Mouse (Mus musculus) adrenal gland, postnatal 10 days (tissue): ENCODE data around the gene Hmcn1. TPM values are rescaled to one million over a fixed set of nuclear protein-coding genes. Genes with fewer than 3 reads are reported as not detected.

ENCODE experiments used
- DNase-seq: peaks from one replicate; pipeline ENCODE4 v3.0.0; 2021; ENCODE audit warnings: mixed read lengths
- long read RNA-seq, 2 experiments: library from polyadenylated mRNA; stranded (forward); transcript quantifications; one replicate each; pipeline ENCODE4 v2.0.0; 2021
- total RNA-seq, 2 experiments: library from RNA; stranded (reverse); gene quantifications; 2 replicates each; pipeline ENCODE4 v1.2.3; 2021

Gene Hmcn1
- total RNA-seq: 10 to 100 TPM in 1 of 2 experiments, 1 to 10 TPM in 1; 5.9 to 11.2 TPM
- long read RNA-seq, experiment 1, partial matches to known transcripts: 0 of 1 reads
- long read RNA-seq, experiment 1, other reads (novel, unspliced or antisense): 1 of 1 reads
- long read RNA-seq, experiment 2: 0 reads

- DNase-seq: peak; percentile 55
These were observed at the start of gene Hmcn1 for GRCm38 (mm10) chr1:150993162-150994064. TSS of gene Hmcn1 (minus strand) at chr1:150993435.

DNA sequence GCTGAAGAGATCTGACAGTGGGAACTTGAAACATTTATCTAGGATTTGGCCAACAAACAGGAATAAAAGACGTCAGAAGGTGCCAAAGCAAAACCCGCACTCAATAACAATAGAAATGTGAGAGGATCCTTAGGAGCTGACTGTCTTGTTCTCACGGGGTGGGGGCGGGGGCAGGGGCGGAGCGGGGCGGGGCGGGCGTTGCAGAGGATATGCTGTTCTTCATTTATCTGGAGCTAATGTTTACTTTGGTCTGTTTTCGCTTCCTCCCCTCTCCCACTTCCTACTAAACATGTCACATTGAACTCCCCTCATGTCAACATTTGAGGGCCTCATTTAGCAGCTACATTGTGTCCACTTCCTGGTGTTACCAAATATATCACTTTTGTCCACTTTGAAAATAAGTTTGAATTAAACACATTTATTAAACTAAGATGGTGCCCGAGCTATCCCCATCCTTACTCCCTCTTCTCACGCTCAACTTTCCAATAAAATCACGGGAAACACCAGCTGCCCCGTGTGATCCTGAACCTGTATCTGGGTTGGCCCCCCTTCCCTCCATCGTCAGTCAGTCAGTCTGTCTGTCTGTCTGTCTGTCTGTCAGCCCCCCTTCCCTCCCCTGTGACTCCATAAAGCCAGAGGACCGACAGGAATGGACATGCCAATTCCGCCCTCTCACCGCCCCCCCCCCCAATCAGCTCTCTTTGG lies 47.9 kb upstream of the Hmcn1 start:
- no peak for DNase-seq

DNA sequence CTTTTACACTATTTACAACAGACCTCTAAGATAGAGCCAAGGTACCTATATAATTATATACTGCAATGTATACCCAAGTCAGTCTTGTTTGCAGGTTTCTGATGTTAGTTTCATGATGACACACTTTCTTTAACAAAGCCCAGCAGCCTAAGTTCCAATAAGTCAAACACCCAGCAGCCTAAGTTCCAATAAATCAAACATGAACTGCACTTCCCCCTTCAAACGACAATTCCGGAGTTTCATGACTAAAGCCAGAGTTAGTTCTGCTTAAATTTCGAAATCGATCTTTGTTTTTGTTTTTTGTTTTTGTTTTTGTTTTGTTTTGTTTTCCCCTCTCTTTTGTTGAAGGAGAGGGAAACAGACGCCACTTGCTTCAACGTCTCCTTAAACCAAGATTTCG lies 47.1 kb upstream of the Hmcn1 start:
- DNase-seq: no peak

DNA sequence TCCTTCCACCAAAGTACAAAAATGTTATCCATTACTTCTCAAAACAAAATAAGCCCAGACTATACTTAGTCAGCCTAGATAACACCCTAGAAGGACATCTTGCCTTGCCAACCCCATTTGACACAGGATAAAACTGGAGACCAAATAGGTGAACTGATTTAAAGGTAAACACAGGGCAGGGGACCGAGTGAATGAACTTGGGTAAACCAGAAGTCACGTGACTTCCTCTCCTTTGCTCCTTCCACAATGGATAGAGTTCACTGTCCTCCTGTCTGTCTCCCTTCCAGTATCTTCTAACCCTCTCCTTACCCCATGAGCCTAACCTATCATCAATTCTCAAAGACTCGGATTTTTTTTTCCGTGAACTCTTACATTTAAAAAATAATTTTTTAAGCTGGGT lies 46.0 kb upstream of the Hmcn1 start:
- DNase-seq: no peak

- no peak for DNase-seq
These were observed 45.3 kb upstream of the Hmcn1 start for GRCm38 (mm10) chr1:151038566-151038965.

- DNase-seq: no peak
These were observed 43.3 kb upstream of the Hmcn1 start for GRCm38 (mm10) chr1:151036405-151036985.

- no peak for DNase-seq
These were observed 42.5 kb upstream of the Hmcn1 start for GRCm38 (mm10) chr1:151035766-151036165.

- peak; percentile 77 for DNase-seq
These were observed 41.9 kb upstream of the Hmcn1 start for GRCm38 (mm10) chr1:151034993-151035592.

GRCm38 (mm10) chr1:151033291-151033690 lies 40.1 kb upstream of the Hmcn1 start:
- no peak for DNase-seq

DNA sequence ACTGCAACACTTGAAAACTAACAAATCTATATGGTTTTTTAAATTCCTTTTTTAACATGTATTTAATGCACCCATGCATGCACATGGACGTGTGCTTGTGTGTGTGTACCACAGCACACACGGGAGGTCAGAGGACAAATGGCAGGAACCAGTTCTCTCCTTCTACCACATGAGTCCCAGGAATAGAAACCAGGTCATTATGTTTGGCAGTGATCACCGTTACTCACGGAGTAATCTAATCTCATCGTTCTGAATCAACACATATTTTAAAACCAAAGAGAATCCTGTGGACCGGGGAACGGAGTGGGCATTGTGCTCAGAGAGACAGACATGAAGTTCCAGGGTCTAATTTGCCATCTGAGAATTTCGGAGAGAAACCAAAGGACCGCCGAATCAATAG lies 38.3 kb upstream of the Hmcn1 start:
- DNase-seq: no peak

DNA sequence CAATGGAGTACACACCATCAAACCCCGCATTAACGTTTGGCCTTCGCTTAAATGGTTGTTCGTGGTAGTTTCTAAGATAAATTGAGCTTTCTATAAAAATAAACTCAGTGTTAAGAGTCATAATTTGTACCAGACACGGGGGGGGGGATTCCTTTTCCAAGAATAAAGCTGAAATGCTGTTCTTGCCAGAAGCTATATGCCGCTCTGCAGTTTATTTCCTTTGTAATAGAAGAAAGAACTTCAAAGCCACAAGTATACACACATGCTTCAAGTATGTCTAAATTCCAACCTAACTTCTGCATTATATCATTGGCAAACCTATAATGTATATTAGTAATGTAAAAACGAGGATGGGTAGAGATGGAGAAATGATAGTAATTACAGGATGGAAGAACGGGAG lies 37.9 kb upstream of the Hmcn1 start:
- DNase-seq: no peak

GRCm38 (mm10) chr1:151025049-151025773 lies 32.0 kb upstream of the Hmcn1 start:
- DNase-seq: no peak

GRCm38 (mm10) chr1:151019273-151019890 lies 26.1 kb upstream of the Hmcn1 start:
- no peak for DNase-seq

DNA sequence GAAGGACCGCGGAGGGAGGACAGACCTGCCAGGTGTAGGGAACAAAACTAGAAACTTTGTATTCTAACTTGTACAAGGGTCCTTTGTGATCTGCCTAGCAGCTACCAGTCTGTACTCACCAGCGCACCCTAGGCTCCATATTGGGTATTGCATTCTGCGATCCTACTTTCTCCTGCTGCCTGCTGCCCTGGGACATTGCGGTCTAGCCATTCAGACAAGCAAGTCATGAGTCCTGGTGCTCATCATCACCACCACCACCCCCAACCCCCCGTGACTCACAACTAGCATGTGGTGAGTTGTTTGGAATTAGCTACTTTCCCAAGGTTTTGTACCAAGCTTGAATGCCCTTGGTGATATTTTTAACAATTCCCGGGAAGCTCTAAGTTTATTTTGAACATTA lies 17.8 kb upstream of the Hmcn1 start:
- peak; percentile 84 for DNase-seq

DNA sequence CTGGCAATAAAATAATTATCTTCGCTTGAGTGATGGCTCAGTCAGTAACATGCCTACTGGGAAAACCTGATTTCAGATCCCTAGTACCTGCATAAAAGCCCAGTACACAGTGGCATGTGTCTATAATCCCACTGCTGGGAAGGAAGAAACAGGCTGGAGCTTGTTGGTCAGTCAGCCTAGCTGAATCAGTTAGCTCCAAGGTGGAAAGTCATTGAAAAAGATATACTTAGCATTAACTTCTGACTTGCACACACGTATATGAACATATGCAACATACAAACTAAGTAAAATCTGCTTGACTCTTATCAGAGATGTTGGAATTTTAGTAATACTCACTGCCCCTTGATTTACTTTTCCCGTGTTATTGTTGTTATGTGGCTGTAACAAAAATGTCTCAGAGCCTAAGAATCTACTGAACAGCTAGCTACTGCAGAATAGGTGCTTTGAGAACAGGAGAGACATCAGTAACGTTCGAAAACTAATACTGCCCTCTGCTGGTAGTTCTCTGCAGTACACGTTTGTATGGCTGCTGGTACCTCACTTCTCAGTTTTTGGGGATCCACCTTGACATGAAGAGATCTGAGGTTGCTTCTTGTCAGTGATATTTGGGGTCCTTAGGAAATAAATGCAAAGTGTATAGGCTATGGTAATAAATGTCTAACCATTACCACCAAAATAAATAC lies 16.0 kb upstream of the Hmcn1 start:
- peak; percentile 71 for DNase-seq

DNA sequence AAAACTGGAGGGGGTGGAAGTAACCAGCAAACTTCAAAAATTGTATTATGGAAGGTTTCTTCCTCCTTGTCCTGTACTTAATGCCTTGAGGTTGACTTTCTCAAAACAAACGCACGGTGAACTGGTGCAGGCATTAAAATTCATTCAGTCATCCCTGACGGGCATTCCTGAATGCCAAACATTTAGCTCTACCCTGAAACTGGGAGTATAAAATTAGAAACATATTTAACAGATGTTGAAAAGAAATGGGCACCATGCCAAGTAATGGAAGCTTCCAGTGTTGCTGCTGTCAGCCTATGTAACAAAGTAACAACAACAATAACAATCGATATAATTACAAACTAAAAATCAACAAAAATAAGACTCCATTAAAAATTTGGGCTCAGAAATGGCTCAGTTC lies 14.5 kb upstream of the Hmcn1 start:
- no peak for DNase-seq

DNA sequence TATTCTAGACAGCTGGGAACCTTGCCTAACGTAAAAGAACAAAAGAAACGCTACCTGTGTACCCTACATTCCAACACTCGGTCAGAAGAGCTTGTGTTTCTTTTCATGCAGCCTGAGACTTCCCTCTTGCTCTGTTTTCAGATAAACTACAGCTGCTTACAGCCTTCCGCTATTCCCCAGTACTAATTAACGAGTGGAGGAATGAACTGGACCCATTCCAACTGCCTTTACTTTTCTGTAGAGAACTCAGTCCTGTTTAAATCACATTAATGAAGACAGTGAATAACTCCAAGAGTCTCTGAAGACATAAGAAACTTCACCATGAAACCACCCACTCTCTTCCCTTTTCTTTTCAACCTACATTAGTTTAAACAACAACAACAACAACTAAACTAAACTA lies 10.8 kb upstream of the Hmcn1 start:
- DNase-seq: no peak

DNA sequence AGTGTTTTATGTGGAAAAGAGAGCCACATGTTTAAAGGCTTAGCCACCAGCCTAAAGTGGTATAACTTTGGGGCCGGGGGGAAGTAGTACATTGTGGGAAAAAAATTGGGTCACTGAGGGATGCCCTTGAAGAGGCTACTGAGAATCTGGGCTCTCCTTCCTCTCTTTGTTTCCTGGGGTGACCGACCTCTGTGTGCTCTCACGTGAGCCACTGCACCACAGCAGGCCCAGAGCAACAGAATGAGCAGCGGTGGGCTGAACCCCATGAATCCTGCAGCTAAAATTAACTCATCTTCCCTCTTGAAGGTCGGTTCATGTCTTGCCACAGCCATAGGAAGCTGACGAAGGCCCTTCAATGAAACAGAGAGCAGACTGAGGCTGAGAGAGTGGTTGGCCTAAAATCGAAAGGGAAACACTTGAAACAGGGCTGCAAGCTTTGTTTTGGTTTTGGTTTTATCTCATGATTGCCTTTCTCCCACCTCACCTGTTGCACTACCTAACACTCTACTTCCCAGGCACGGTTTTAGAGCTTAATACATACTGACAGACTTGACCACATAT lies 8.7 kb upstream of the Hmcn1 start:
- DNase-seq: no peak

GRCm38 (mm10) chr1:151000714-151001113 lies 7.5 kb upstream of the Hmcn1 start:
- DNase-seq: no peak

GRCm38 (mm10) chr1:150994612-150995011 lies 1.4 kb upstream of the Hmcn1 start:
- no peak for DNase-seq
